Mouse (Mus musculus): ENCODE measurements around the gene Gm3625. TPM values are rescaled to one million over a fixed set of nuclear protein-coding genes. Genes with fewer than 3 reads are reported as not detected.
A peak's percentile ranks its signal among the peaks of the same experiment; 100 is the strongest.
"Not testable (repeated sequence)": the region's sequence is repeated elsewhere in the genome, so short reads cannot be mapped to it uniquely, and the experiment has no call there.

Gene Gm3625
- total and polyA plus RNA-seq, 3 experiments: not detected

DNA sequence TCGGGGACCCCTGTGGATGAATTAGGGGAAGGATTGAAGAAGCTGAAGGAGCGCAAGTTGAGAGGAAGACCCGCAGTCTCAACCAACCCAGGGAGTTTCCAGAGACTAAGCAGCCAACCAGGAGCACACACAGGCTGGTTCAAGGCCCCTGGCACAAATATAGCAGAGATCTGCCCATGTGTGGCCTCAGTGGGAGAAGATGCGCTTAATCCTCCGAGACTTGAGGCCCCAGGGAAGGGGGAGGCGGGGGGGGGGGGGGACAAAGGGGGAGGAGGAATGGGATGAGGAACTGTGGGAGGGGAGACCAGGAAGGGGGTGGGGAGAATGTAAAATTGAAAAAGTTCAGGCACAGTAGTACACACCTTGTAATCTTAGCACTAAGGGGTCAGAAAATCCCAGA, 37.3 kb downstream of the Gm3625 start:
- DNase-seq: no peak

DNA sequence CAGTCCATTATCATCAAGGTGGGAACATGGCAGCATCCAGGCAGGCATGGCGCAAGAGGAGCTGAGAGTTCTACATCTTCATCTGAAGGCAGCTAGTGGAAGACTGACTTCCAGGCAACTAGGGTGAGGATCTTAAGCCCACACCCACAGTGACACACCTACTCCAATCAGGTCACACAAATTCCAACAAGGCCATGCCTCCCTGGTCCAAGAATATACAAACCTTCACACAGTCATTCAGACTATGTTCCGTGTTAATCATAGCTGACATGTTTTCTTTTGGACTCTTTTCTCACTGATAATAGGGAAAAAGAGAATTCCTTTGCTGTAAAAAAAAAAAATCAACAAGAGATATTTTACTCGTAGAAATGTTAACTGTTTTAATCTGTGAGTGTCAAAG, 39.0 kb downstream of the Gm3625 start:
- not testable (repeated sequence) for DNase-seq

DNA sequence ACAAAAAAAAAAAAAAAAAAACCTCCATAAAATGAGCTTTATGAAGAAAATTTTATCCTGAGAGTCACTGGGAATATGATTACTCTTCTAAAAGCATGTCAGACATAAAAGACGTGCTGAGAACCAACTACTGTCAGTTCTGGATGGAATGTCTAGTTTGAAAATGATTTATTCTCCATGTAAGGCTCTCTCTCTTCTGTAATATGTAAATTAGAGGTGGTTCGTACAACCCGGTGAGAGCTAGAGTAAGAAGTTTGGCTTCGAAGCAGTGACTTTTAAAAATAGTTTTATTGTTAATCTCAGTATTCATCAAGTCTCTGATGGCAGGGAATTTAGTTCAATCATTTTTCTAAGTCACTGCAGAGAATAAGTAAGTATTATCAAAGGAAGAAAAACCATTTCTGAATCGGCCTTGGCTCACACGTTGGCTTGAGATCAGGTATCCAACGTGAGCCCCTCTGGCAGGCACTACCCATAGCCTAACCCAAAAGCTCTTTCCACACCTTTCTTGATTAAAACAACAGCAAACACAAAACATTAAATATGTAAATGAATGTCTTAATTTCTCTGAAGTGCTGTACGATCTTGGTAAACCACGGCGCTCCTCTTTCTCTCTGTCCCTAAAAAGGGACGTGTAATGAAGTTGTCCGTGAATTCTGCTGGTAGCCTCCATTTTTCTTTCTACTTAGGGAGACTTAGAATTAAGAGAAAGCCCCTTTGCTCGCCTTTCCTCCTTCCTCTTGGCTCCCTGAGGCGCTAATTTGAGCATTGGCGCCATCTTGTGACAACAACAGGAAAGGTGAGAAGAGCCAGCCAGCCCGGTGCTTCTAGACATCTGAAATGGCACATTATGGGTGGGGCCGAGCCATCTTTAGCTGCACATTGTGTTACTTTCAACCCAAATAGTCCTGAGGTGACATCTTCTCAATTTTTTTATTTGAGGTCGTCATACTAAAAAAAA, 44.4 kb downstream of the Gm3625 start:
- DNase-seq: peak; percentile 73

DNA sequence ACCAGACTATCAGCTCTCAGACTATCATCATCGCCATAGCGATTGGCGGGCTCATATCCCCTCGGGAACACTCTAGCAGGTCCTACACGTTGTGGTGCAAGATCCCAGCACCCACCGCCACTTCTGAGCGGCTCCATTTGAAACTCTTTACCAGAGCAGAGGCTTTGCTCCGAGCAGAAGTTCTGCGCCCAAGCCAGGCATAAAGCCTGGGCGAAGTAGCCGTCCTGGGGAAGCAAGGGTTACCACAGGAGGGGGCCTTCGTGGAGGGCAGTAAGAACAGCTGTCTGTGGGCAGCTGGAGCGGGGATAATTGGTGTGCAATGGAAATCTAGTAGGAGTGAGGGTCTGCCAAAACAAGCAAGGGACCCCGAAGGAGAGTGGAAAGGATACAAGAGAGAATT, 45.2 kb downstream of the Gm3625 start:
- DNase-seq: no peak

DNA sequence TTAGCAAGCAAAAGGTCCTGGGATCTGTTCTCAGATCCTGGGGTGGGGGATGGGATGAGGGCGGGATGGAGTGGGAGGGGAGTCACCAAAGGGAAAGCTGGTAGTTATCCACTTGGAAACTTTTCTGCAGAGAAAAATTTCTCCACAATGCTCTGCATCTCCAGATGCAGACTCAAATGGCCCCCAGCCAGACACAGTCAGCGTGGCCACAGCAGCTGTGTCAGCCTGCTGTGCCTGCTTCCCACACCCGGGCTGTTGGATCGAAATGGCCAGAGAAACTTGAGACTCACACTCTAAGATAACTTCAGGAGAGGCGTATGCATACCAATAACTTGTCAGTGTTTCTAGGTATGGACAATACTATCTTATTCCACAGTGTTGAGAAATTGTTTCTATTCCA, 46.2 kb downstream of the Gm3625 start:
- DNase-seq: no peak

DNA sequence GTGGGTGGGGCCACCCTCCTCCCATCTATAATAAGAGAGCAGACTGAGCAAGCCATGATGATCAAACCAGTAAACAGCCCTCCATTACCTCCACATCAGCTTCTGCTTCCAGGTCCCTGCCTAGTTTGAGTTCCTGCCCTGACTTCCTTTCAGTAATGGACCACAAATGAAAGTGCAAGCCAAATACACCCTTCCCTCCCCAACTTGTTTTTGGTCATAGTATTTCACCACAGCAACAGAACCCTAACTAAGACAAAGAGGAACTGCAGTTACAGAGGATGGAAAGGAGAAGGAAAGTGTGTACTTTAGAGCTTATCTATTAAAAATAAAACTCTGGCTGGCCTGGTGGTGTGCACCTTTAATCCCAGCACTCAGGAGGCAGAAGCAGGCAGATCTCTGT, 47.3 kb downstream of the Gm3625 start:
- DNase-seq: no peak

DNA sequence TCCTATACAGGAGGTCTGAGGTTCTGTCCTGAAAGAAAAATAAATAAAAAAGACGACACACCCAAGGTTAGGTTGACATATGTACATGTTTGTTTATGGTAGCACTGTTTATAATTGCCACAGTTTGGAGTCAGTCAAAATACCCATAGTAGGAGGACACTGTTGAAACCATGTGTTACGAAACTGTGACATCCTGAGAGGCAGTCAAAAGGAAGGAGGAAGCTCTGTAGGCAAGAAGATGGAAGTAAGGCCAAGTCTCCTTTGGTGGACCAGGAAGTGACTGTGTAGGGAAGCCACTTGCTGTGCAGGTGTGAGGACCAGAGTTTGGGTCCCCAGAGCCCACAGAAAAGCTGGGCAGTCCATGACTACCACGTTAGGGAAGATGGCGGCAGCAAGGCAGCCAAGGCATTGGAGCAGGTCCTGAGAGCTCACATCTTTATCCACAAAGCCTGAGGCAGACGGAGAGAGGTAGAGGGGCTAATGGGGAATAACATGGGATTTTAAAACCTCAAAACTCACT, 48.3 kb downstream of the Gm3625 start:
- DNase-seq: no peak

Other genes with a start within 250 kb of the Gm3625 start
- gene Ncoa1, start 115.7 kb downstream of the Gm3625 start, total RNA-seq (2021): 10 to 100 TPM; 34.3 to 40.9 TPM
- 17.7 and 20.4 TPM in 2 replicates for gene Ncoa1, start 115.7 kb downstream of the Gm3625 start, polyA plus RNA-seq (2012; rRNA removed)
- gene Itsn2, start 289 bp downstream of the Gm3625 start, total RNA-seq (2021): 10 to 100 TPM; 47.0 to 62.9 TPM
- 12.4 and 13.8 TPM in 2 replicates for gene Itsn2, start 289 bp downstream of the Gm3625 start, polyA plus RNA-seq (2012; rRNA removed)
- gene Fam228a, start 145.5 kb upstream of the Gm3625 start, total RNA-seq (2021): under 1 TPM; 0.12 to 0.35 TPM
- 0.09 TPM in 1 of 2 replicates, not detected in the other for gene Fam228a, start 145.5 kb upstream of the Gm3625 start, polyA plus RNA-seq (2012; rRNA removed)
- 1 to 10 TPM; 1.4 to 2.9 TPM for gene Pfn4, start 176.1 kb upstream of the Gm3625 start, total RNA-seq (2021)
- 0.03 and 0.29 TPM in 2 replicates for gene Pfn4, start 176.1 kb upstream of the Gm3625 start, polyA plus RNA-seq (2012; rRNA removed)
- gene Fam228b, start 176.3 kb upstream of the Gm3625 start, total RNA-seq (2021): 1 to 10 TPM; 3.7 to 3.8 TPM
- gene Fam228b, start 176.3 kb upstream of the Gm3625 start, polyA plus RNA-seq (2012; rRNA removed): 0.82 and 3.2 TPM in 2 replicates
- 100 to 1,000 TPM; 117 to 145 TPM for gene Sf3b6, start 224.6 kb upstream of the Gm3625 start, total RNA-seq (2021)
- gene Sf3b6, start 224.6 kb upstream of the Gm3625 start, polyA plus RNA-seq (2012; rRNA removed): 7.1 and 9.4 TPM in 2 replicates
- gene Fkbp1b, start 248.7 kb upstream of the Gm3625 start, total RNA-seq (2021): 1 to 10 TPM; 4.2 to 9.6 TPM
- 5.2 and 8.9 TPM in 2 replicates for gene Fkbp1b, start 248.7 kb upstream of the Gm3625 start, polyA plus RNA-seq (2012; rRNA removed)

All from adrenal gland, adult 2 months (tissue).